Mouse (Mus musculus): ENCODE measurements at regions not wholly inside any gene's neighbourhood (a gene's known extent, or its start where the extent isn't known, plus 50 kb on each side); places are given as distances from the start of the nearest gene placed in this dataset.

GRCm38 (mm10) chr7:138708373-138708772, 137.5 kb upstream of the Ppp2r2d start:
- TF ChIP-seq CTCF (IDR thresholded peaks at IDR 0.05; ENCODE audit: extremely low read depth, insufficient read depth, low read length) (no peak), POLR2A (IDR thresholded peaks at IDR 0.05; ENCODE audit: extremely low read depth, insufficient read depth, low read length) (no peak)
